Mouse (Mus musculus) lung, adult 2 months (tissue): ENCODE measurements at regions not wholly inside any gene's neighbourhood (a gene's known extent, or its start where the extent isn't known, plus 50 kb on each side); places are given as distances from the start of the nearest gene placed in this dataset.

Experiments
- DNase-seq: peaks from one replicate; pipeline ENCODE4 v3.0.0; 2022
- H3K4me1 ChIP-seq: fragments of 200-500 bp; 2 replicates; pipeline ENCODE4 v1.6.1; 2011; ENCODE audit warnings: low read length; ENCODE audit not compliant: control insufficient read depth, insufficient read depth
- H3K4me3 ChIP-seq: fragments of 200-500 bp; replicated peaks from 2 replicates; pipeline ENCODE3; 2011; ENCODE audit warnings: low read depth, mild to moderate bottlenecking, control low read depth, low read length; ENCODE audit errors: extremely low read depth
- CTCF ChIP-seq: fragments of 200-500 bp; IDR thresholded peaks from 2 replicates; pipeline ENCODE4 v1.5.1; 2011; ENCODE audit warnings: mild to moderate bottlenecking, low read length, control low read depth; ENCODE audit not compliant: insufficient read depth
- POLR2A ChIP-seq: fragments of 200-500 bp; IDR thresholded peaks from 2 replicates; pipeline ENCODE4 v1.6.1; 2011; ENCODE audit warnings: low read depth, mild to moderate bottlenecking, control low read depth, low read length, borderline replicate concordance; ENCODE audit errors: extremely low read depth
- WGBS: fragments of 180-500 bp; shearing (Covaris S2); methylation state at CpG from one replicate; pipeline ENCODE4 v1.1.7; 2018; 5-methylcytosine and 5-hydroxymethylcytosine counted together

GRCm38 (mm10) chr6:17195538-17195937, 85.4 kb upstream of the Cav2 start:
- WGBS, result 59% methylated on average over 4 of the region's 4 CpGs
- DNase-seq, result no peak
- H3K4me1 ChIP-seq, result peaks cover 6% of the 10 kb centered on the region
- H3K4me3 ChIP-seq, result no peak overlapping the region
- TF ChIP-seq CTCF, result no peak
- TF ChIP-seq POLR2A, result no peak

- 16% methylated on average over 18 of the region's 18 CpGs for WGBS
- Histone ChIP-seq H3K4me1 (peaks cover 6% of the 10 kb centered on the region), H3K4me3 (peak overlapping the region; percentile 59)
- DNase-seq, result peak; percentile 55
- TF ChIP-seq POLR2A, result peak; percentile 77; the same call in 1 of the 2 replicates
- no peak for TF ChIP-seq CTCF
These were observed 83.1 kb upstream of the Cav2 start for GRCm38 (mm10) chr6:17197728-17198397.

GRCm38 (mm10) chr6:17198876-17199275, 82.1 kb upstream of the Cav2 start:
- WGBS, result 50% methylated on average over 9 of the region's 9 CpGs
- TF ChIP-seq CTCF (no peak), POLR2A (no peak)
- H3K4me3 ChIP-seq, result no peak overlapping the region
- peaks cover 6% of the 10 kb centered on the region for H3K4me1 ChIP-seq
- DNase-seq, result no peak

GRCm38 (mm10) chr6:17201916-17202636, 78.9 kb upstream of the Cav2 start:
- no peak for DNase-seq
- Histone ChIP-seq H3K4me1 (peaks cover 6% of the 10 kb centered on the region), H3K4me3 (no peak overlapping the region)
- TF ChIP-seq POLR2A, result no peak
- no peak for TF ChIP-seq CTCF
- WGBS, result 66% methylated on average over 6 of the region's 6 CpGs

- no peak overlapping the region for H3K4me3 ChIP-seq
- TF ChIP-seq CTCF (no peak), POLR2A (no peak)
- H3K4me1 ChIP-seq, result no peaks in the 10 kb centered on the region
- WGBS, result 94% methylated on average over 5 of the region's 5 CpGs
- no peak for DNase-seq
These were observed 77.7 kb upstream of the Cav2 start for GRCm38 (mm10) chr6:17203302-17203701.

GRCm38 (mm10) chr6:17203900-17204686, 76.9 kb upstream of the Cav2 start:
- TF ChIP-seq CTCF (no peak), POLR2A (no peak)
- no peak for DNase-seq
- Histone ChIP-seq H3K4me3 (no peak overlapping the region), H3K4me1 (no peaks in the 10 kb centered on the region)
- 88% methylated on average over 9 of the region's 9 CpGs for WGBS

GRCm38 (mm10) chr6:17206932-17207331, 74.1 kb upstream of the Cav2 start:
- no peak for DNase-seq
- TF ChIP-seq POLR2A (no peak), CTCF (no peak)
- 98% methylated on average over 3 of the region's 3 CpGs for WGBS
- H3K4me3 ChIP-seq, result no peak overlapping the region
- no peaks in the 10 kb centered on the region for H3K4me1 ChIP-seq

GRCm38 (mm10) chr6:17209792-17210191, 71.2 kb upstream of the Cav2 start:
- no peak for DNase-seq
- Histone ChIP-seq H3K4me3 (no peak overlapping the region), H3K4me1 (no peaks in the 10 kb centered on the region)
- no peak for TF ChIP-seq POLR2A
- TF ChIP-seq CTCF, result no peak
- WGBS, result 73% methylated on average over 4 of the region's 4 CpGs

GRCm38 (mm10) chr6:17211346-17211745, 69.6 kb upstream of the Cav2 start:
- TF ChIP-seq CTCF (no peak), POLR2A (no peak)
- Histone ChIP-seq H3K4me1 (no peaks in the 10 kb centered on the region), H3K4me3 (no peak overlapping the region)
- 42% methylated on average over 5 of the region's 5 CpGs for WGBS
- no peak for DNase-seq

GRCm38 (mm10) chr6:17214774-17215173, 66.2 kb upstream of the Cav2 start:
- WGBS, result 90% methylated on average over 9 of the region's 9 CpGs

More at GRCm38 (mm10) chr6:17214774-17215173, 66.2 kb upstream of the Cav2 start:
- H3K4me1 ChIP-seq, result no peaks in the 10 kb centered on the region
- TF ChIP-seq CTCF (no peak), POLR2A (no peak)
- H3K4me3 ChIP-seq, result no peak overlapping the region
- no peak for DNase-seq
